Mouse (Mus musculus): ENCODE measurements around the gene Spin2g. TPM values are rescaled to one million over a fixed set of nuclear protein-coding genes. Genes with fewer than 3 reads are reported as not detected.

Gene Spin2g
- total RNA-seq (2023): not detected

DNA sequence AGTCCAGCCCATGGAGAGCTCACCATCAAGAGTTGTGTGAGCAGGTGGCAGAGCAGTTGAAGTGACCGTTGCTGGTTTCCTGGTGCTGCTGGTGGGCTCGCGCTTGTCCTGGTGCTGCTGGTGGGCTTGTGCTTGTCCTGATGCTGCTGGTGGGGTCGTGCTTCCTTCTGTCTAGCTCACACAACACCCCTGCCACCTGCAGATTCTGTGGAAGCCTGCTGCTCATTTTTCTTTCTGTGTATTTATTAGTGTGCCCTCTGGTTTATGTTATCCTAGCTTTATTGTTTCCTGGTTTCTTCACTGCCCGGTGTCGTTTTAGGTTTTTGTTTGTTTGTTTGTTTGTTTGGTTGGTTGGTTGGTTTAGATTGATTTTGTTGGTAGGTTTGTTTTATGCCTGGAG lies at the start of gene Spin2g:
Spin2g (minus strand) TSS at position 101 of the 400 bp plus-strand sequence.

Other genes with a start within 250 kb of the Spin2g start
- gene Btbd35f9, start 77.2 kb downstream of the Spin2g start, total RNA-seq (2023): not detected
- not detected for gene Btbd35f8, start 211.8 kb upstream of the Spin2g start, total RNA-seq (2023)